Mouse (Mus musculus) E14TG2a.4 (cell line): ENCODE data around the gene Slc25a47.

Source experiments
- CTCF ChIP-seq: conservative IDR thresholded peaks from 2 replicates; pipeline ENCODE4 v1.5.1; 2014; ENCODE audit warnings: low read length
- NANOG ChIP-seq: IDR thresholded peaks from 2 replicates; pipeline ENCODE4 v1.6.1; 2014; ENCODE audit warnings: borderline replicate concordance, low read length, mixed read lengths
- POU5F1 ChIP-seq: IDR thresholded peaks from 2 replicates; pipeline ENCODE4 v1.6.1; 2014; ENCODE audit warnings: low read length, borderline replicate concordance

DNA sequence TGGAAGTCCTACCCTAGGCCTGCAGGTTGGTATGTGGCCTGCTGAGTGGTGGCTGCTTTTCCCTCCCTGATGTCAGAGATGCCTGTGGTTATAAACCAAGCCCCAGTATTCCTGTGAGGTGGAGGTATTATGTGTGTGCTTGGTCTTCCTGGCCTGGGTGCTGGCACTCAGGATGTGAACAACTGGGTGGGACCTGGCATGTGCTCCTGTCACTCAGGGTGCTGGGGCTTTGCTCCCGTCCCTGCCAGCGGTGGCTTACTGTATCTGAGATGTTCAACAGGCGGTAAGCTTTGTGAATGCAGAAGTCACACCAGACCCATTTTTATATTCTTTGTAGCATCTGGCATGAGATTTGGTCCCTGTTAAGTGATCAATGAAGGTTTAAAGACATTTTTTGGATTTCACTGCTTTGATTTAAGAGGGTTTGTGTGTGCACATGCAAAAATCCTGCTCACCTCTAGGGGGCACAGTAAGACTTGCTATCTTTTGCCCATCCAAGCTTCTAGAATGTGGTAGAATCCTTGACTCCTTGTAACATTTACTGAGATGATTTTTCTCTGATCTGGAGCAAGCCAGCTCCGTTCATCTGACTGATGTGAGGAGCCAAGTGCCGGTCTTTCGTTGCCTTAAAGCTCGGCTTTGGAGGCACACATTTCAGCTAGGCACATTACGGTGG is 67.9 kb downstream of the Slc25a47 start:
- TF ChIP-seq CTCF (peak; percentile 81), POU5F1 (no peak), NANOG (no peak)
